Mouse (Mus musculus) C2C12 (cell line): Measurements from ENCODE around the gene Tap2.

ENCODE experiments used
- CEBPB ChIP-seq: IDR thresholded peaks from one replicate; pipeline ENCODE4 v1.6.1; 2011; ENCODE audit warnings: low read depth, mild to moderate bottlenecking, control low read depth, moderate library complexity
- CTCF ChIP-seq: IDR thresholded peaks from one replicate; pipeline ENCODE4 v1.5.1; 2011; ENCODE audit not compliant: control insufficient read depth, insufficient read depth, insufficient read length
- FOSL1 ChIP-seq: IDR thresholded peaks from one replicate; pipeline ENCODE4 v1.8.0; 2011; ENCODE audit warnings: mild to moderate bottlenecking, low read length; ENCODE audit not compliant: poor library complexity, insufficient read depth, severe bottlenecking
- MAX ChIP-seq: IDR thresholded peaks from one replicate; pipeline ENCODE4 v1.6.1; 2011; ENCODE audit warnings: mild to moderate bottlenecking, control low read depth
- MYOD1 ChIP-seq: IDR thresholded peaks from one replicate; pipeline ENCODE4 v1.6.1; 2011; ENCODE audit warnings: low read depth; ENCODE audit not compliant: control insufficient read depth, insufficient read length
- USF1 ChIP-seq: IDR thresholded peaks from one replicate; pipeline ENCODE4 v1.6.1; 2011; ENCODE audit warnings: low read depth, mild to moderate bottlenecking, control low read depth, moderate library complexity

DNA sequence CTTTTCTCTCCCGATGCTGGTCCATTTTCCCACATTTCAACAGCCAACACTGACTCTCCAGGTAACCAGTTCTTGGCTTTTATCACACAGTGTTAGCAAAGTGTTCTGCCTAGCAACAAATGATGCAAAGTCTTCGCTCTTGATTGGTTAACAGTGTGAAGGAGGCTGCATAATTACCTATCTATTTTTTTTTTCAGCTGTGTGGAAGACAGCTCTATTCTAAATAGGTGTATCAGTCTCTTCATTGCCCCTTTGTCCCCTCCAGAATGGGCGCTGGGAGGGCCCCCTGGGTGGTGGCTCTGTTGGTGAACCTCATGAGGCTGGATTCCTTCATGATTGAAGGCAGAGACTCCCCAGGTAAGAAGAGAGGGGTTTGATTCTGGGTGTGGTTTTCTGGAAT lies 35.4 kb downstream of the Tap2 start, which contains the start of gene H2-Ob:
- TF ChIP-seq CTCF: no peak
- no peak for TF ChIP-seq USF1
- no peak for TF ChIP-seq CEBPB
- TF ChIP-seq FOSL1: no peak
- no peak for TF ChIP-seq MAX
- TF ChIP-seq MYOD1: no peak
